Mouse (Mus musculus): ENCODE results near the gene Acvr1b.

- TF ChIP-seq CTCF (IDR thresholded peaks at IDR 0.05; ENCODE audit: low read depth, low read length) (no peak), GATA1 (IDR thresholded peaks at IDR 0.05; ENCODE audit: borderline replicate concordance, low read length) (no peak), TAL1 (conservative IDR thresholded peaks at IDR 0.05; ENCODE audit: low read depth, low read length) (no peak)
These were observed 34.0 kb upstream of the Acvr1b start for GRCm38 (mm10) chr15:101139885-101140284.
